Mouse (Mus musculus) myocyte (in vitro differentiated cells): Measurements from ENCODE around the gene Ccdc113. TPM values are rescaled to one million over a fixed set of nuclear protein-coding genes. Genes with fewer than 3 reads are reported as not detected.

Experiments
- H3K27me3 ChIP-seq: one replicate; pipeline ENCODE4 v1.6.1; 2011; ENCODE audit not compliant: control insufficient read depth, insufficient read depth, insufficient read length
- H3K36me3 ChIP-seq: one replicate; pipeline ENCODE4 v1.6.1; 2011; ENCODE audit not compliant: control insufficient read depth, insufficient read depth
- H3K4me2 ChIP-seq: one replicate; pipeline ENCODE4 v1.6.1; 2011; ENCODE audit warnings: low read depth, control low read depth
- H3K4me3 ChIP-seq: one replicate; pipeline ENCODE4 v1.5.1; 2011; ENCODE audit warnings: mild to moderate bottlenecking, control low read depth, moderate library complexity
- H3K79me2 ChIP-seq: one replicate; pipeline ENCODE4 v1.6.1; 2011; ENCODE audit not compliant: control insufficient read depth, insufficient read depth
- H3ac ChIP-seq: one replicate; pipeline ENCODE4 v1.6.1; 2011; ENCODE audit not compliant: control insufficient read depth, insufficient read length
- CEBPB ChIP-seq: IDR thresholded peaks from 2 replicates; pipeline ENCODE4 v1.6.1; 2011; ENCODE audit warnings: mild to moderate bottlenecking, moderate library complexity; ENCODE audit not compliant: poor library complexity, insufficient read depth, severe bottlenecking
- E2F4 ChIP-seq: IDR thresholded peaks from one replicate; pipeline ENCODE4 v1.6.1; 2011; ENCODE audit warnings: mild to moderate bottlenecking, control low read depth, moderate library complexity; ENCODE audit not compliant: insufficient read depth
- MAX ChIP-seq: IDR thresholded peaks from one replicate; pipeline ENCODE4 v1.6.1; 2011; ENCODE audit warnings: low read depth, mild to moderate bottlenecking, control low read depth
- MYOD1 ChIP-seq, 3 experiments: IDR thresholded peaks; one replicate each; pipeline ENCODE4 v1.6.1; 2011; ENCODE audit warnings: control low read depth in 2 of 3, low read depth in 2 of 3, mild to moderate bottlenecking in 2 of 3, moderate library complexity in 1 of 3; ENCODE audit not compliant: insufficient read length in 2 of 3, control insufficient read depth in 1 of 3
- MYOG ChIP-seq, 3 experiments: IDR thresholded peaks; one replicate each; pipeline ENCODE4 v1.6.1; 2011; ENCODE audit warnings: control low read depth in 2 of 3, low read depth in 2 of 3, mild to moderate bottlenecking in 2 of 3; ENCODE audit not compliant: insufficient read length in 2 of 3, control insufficient read depth in 1 of 3, insufficient read depth in 1 of 3
- POLR2A ChIP-seq: IDR thresholded peaks from one replicate; pipeline ENCODE4 v1.6.1; 2011; ENCODE audit warnings: low read depth, mild to moderate bottlenecking, control low read depth, moderate library complexity; ENCODE audit not compliant: insufficient read length
- POLR2AphosphoS2 ChIP-seq: IDR thresholded peaks from one replicate; pipeline ENCODE4 v1.6.1; 2011; ENCODE audit warnings: low read depth, control low read depth; ENCODE audit not compliant: insufficient read length
- REST ChIP-seq: IDR thresholded peaks from one replicate; pipeline ENCODE4 v1.6.1; 2011; ENCODE audit warnings: mild to moderate bottlenecking, control low read depth, moderate library complexity; ENCODE audit not compliant: insufficient read depth, insufficient read length
- SRF ChIP-seq: IDR thresholded peaks from one replicate; pipeline ENCODE4 v1.6.1; 2011; ENCODE audit warnings: low read depth; ENCODE audit not compliant: control insufficient read depth, insufficient read length
- TCF12 ChIP-seq: IDR thresholded peaks from one replicate; pipeline ENCODE4 v1.6.1; 2011; ENCODE audit warnings: mild to moderate bottlenecking, control low read depth; ENCODE audit not compliant: poor library complexity, insufficient read depth, severe bottlenecking
- TCF3 ChIP-seq: IDR thresholded peaks from one replicate; pipeline ENCODE4 v1.6.1; 2011; ENCODE audit warnings: low read depth, control low read depth; ENCODE audit not compliant: insufficient read length
- USF1 ChIP-seq: IDR thresholded peaks from one replicate; pipeline ENCODE4 v1.6.1; 2011; ENCODE audit warnings: low read depth, mild to moderate bottlenecking, control low read depth, moderate library complexity
- polyA plus RNA-seq: library from polyadenylated mRNA; unstranded; fragments of >200 nt; fragmentation: generic; extraction: Trizol; gene quantifications from one replicate; pipeline ENCODE4 v1.2.1, GENCODE M21; 2012; ENCODE audit warnings: missing spikeins

The Ccdc113 gene
- polyA plus RNA-seq, 1 experiment, result not detected

- no peak overlapping the region for H3K4me3 ChIP-seq
- no peak for TF ChIP-seq TCF12
- no peak for TF ChIP-seq SRF
- no peak for TF ChIP-seq USF1
- no peak for TF ChIP-seq REST
- TF ChIP-seq TCF3, result no peak
- no peak for TF ChIP-seq POLR2AphosphoS2
- TF ChIP-seq MAX, result no peak
- TF ChIP-seq MYOD1 (IDR thresholded peaks at IDR 0.05; ENCODE audit: control insufficient read depth in 1 of 3, insufficient read length in 2 of 3, low read depth in 2 of 3), result no peak
- TF ChIP-seq POLR2A, result no peak
- no peak for TF ChIP-seq CEBPB
- H3K79me2 ChIP-seq, result peaks cover 10% of the 10 kb centered on the region
- H3K36me3 ChIP-seq, result no peaks in the 10 kb centered on the region
- H3K27me3 ChIP-seq, result peaks cover 26% of the 10 kb centered on the region
- H3ac ChIP-seq, result no peak overlapping the region
- no peak overlapping the region for H3K4me2 ChIP-seq
Observed at GRCm38 (mm10) chr8:95492057-95492456, 41.8 kb upstream of the Ccdc113 start.

DNA sequence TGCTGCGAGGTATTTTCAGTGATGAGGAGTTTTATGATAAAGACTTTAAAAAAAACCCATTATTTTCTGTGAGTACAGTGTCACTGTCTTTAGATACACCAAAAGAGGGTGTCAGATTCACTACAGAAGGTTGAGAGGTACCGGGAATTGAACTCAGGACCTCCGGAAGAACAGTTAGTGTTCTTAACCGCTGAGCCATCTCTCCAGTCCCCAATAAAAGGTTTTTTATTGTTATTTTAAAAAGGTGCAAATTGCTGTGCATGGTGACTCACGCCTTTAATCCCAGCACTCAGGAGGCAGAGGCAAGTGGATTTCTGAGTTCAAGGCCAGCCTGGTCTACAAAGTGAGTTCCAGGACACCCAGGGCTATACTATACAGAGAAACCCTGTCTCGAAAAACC lies 38.4 kb upstream of the Ccdc113 start:
- H3K4me2 ChIP-seq, result no peak overlapping the region
- H3ac ChIP-seq, result no peak overlapping the region
- no peak overlapping the region for H3K4me3 ChIP-seq
- TF ChIP-seq MYOD1 (IDR thresholded peaks at IDR 0.05; ENCODE audit: control insufficient read depth in 1 of 3, insufficient read length in 2 of 3, low read depth in 2 of 3) (no peak), USF1 (no peak), MYOG (IDR thresholded peaks at IDR 0.05; ENCODE audit: control insufficient read depth in 1 of 3, insufficient read depth in 1 of 3, insufficient read length in 2 of 3, low read depth in 2 of 3) (no peak), MAX (no peak), TCF12 (no peak), POLR2AphosphoS2 (no peak)
- H3K36me3 ChIP-seq, result no peaks in the 10 kb centered on the region
- H3K79me2 ChIP-seq, result no peaks in the 10 kb centered on the region
- peaks cover 53% of the 10 kb centered on the region for H3K27me3 ChIP-seq

DNA sequence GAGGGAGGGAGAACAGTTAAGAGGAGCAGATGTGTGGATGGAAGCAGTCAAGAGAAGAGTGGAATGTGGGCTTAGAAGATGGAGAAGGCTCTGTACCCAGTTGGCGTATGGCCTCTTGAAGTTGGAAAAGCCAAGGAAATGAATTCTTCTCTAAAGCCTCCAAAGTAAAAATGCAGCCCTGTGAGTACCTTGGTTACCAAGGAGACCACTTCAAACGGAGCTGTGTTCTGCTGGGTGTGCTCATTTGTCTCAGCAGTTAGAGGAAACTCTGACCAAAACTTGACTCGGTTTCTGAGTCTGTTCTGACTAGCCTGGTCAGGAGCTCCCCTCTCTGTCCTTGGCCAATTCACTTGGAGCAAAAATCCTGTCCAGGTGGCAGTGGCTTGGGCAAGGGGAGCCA lies 37.5 kb upstream of the Ccdc113 start:
- no peaks in the 10 kb centered on the region for H3K79me2 ChIP-seq
- no peak for TF ChIP-seq REST
- TF ChIP-seq SRF, result no peak
- TF ChIP-seq POLR2A, result no peak
- no peak for TF ChIP-seq TCF12
- TF ChIP-seq TCF3, result no peak
- TF ChIP-seq CEBPB, result no peak
- H3K36me3 ChIP-seq, result no peaks in the 10 kb centered on the region
- H3ac ChIP-seq, result no peak overlapping the region
- H3K4me2 ChIP-seq, result no peak overlapping the region
- H3K27me3 ChIP-seq, result peaks cover 56% of the 10 kb centered on the region
- H3K4me3 ChIP-seq, result no peak overlapping the region

DNA sequence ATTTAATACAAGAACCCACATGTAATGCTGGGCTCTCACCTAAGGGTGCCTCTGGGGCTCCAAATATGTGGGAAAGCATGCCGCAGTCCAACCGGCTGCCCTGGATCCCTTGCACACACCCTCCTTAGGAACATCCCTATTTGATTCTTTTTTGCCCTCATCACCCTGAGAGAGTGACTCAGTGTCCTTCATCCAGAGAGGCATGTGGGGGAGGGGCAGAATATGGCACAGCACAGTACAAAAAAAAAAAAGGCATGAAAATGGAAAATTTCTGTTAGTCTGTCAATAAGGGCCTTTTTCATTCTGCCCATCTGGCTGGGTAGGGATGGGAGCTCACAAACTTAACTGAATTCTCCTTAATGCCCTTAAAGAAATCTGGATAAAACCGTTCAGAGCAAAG lies 36.1 kb upstream of the Ccdc113 start:
- Histone ChIP-seq H3ac (no peak overlapping the region), H3K36me3 (no peaks in the 10 kb centered on the region), H3K79me2 (no peaks in the 10 kb centered on the region), H3K27me3 (peaks cover 51% of the 10 kb centered on the region), H3K4me2 (no peak overlapping the region), H3K4me3 (no peak overlapping the region)
- TF ChIP-seq MYOG (IDR thresholded peaks at IDR 0.05; ENCODE audit: control insufficient read depth in 1 of 3, insufficient read depth in 1 of 3, insufficient read length in 2 of 3, low read depth in 2 of 3), result no peak
- no peak for TF ChIP-seq TCF12
- no peak for TF ChIP-seq POLR2A
- TF ChIP-seq E2F4, result no peak
- TF ChIP-seq REST, result no peak
- TF ChIP-seq USF1, result no peak
- no peak for TF ChIP-seq MAX
- no peak for TF ChIP-seq CEBPB
- no peak for TF ChIP-seq MYOD1 (IDR thresholded peaks at IDR 0.05; ENCODE audit: control insufficient read depth in 1 of 3, insufficient read length in 2 of 3, low read depth in 2 of 3)
- no peak for TF ChIP-seq TCF3
- TF ChIP-seq SRF, result no peak

- Histone ChIP-seq H3K27me3 (peaks cover 65% of the 10 kb centered on the region), H3K36me3 (no peaks in the 10 kb centered on the region), H3ac (no peak overlapping the region), H3K79me2 (no peaks in the 10 kb centered on the region), H3K4me3 (no peak overlapping the region), H3K4me2 (no peak overlapping the region)
- TF ChIP-seq POLR2A, result no peak
- TF ChIP-seq MYOD1 (IDR thresholded peaks at IDR 0.05; ENCODE audit: control insufficient read depth in 1 of 3, insufficient read length in 2 of 3, low read depth in 2 of 3), result no peak
- TF ChIP-seq E2F4, result no peak
Observed at GRCm38 (mm10) chr8:95499266-95500064, 34.4 kb upstream of the Ccdc113 start.
